Mouse (Mus musculus): ENCODE data around the gene Notum. TPM values are rescaled to one million over a fixed set of nuclear protein-coding genes. Genes with fewer than 3 reads are reported as not detected.
"Not testable (repeated sequence)": the region's sequence is repeated elsewhere in the genome, so short reads cannot be mapped to it uniquely, and the experiment has no call there.

The Notum gene
- polyA plus RNA-seq, 1 experiment from 2014 or later, result 0.15 TPM

GRCm38 (mm10) chr11:120693461-120693860 is 32.5 kb upstream of the Notum start:
- Histone ChIP-seq H3K27ac (no peak overlapping the region), H3K4me1 (peaks cover 13% of the 10 kb centered on the region), H3K36me3 (ENCODE audit: poor library complexity, severe bottlenecking) (peaks cover 77% of the 10 kb centered on the region), H3K27me3 (no peaks in the 10 kb centered on the region), H3K4me2 (no peak overlapping the region), H3K9me3 (replicated peaks) (0 out of 2 replicates have a peak, but pooled peaks cover 3% of the 10 kb centered on the region), H3K9ac (no peak overlapping the region), H3K4me3 (no peak overlapping the region)
- no peak for ATAC-seq
- 76% methylated on average over 3 of the region's 3 CpGs for WGBS

GRCm38 (mm10) chr11:120692471-120693011 is 31.6 kb upstream of the Notum start:
- Histone ChIP-seq H3K4me1 (peaks cover 13% of the 10 kb centered on the region), H3K27ac (no peak overlapping the region), H3K9ac (no peak overlapping the region), H3K4me3 (no peak overlapping the region), H3K27me3 (no peaks in the 10 kb centered on the region), H3K9me3 (replicated peaks) (0 out of 2 replicates have a peak, but pooled peaks cover 3% of the 10 kb centered on the region), H3K4me2 (no peak overlapping the region), H3K36me3 (ENCODE audit: poor library complexity, severe bottlenecking) (peaks cover 77% of the 10 kb centered on the region)
- WGBS, result 91% methylated on average over 4 of the region's 4 CpGs
- ATAC-seq, result no peak

GRCm38 (mm10) chr11:120689365-120689764 is 28.4 kb upstream of the Notum start:
- H3K4me2 ChIP-seq, result no peak overlapping the region
- H3K27ac ChIP-seq, result no peak overlapping the region
- ATAC-seq, result no peak
- no peak overlapping the region for H3K4me3 ChIP-seq
- 89% methylated on average over 3 of the region's 3 CpGs for WGBS
- H3K27me3 ChIP-seq, result no peaks in the 10 kb centered on the region
- no peak overlapping the region for H3K9ac ChIP-seq
- no peaks in the 10 kb centered on the region for H3K4me1 ChIP-seq
- H3K9me3 ChIP-seq (replicated peaks), result no peaks in the 10 kb centered on the region
- H3K36me3 ChIP-seq (ENCODE audit: poor library complexity, severe bottlenecking), result peaks cover 67% of the 10 kb centered on the region

DNA sequence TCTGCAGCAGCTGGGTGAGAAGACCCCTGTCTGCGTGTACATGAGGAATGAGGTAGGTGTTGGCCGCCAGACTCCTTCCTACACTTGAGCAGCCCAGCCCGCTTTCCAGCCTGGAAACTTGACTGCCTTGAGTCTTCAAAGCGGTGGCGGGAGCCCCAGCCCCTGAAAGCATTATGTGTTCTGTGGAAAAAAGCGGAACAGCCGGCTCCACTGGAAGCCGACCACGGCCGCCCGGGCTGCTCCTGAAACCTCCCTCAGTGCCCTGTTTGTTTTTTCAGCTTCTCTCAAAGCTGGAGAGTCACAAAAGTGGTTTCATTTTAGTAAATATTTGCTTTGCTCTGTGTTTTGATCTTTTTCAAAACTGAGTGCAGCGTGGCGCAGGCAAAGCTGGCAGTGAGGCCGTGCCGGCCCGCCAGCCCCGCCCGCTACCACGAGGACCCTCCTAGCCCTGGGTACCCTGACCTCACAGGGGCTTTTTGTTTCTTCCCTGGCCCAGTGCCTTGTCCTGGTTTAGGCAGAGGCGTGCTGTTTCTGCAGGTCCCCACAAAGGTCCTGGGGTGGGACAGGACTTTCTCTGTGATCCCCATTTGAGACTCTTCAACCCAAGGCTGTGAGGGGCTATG is 25.8 kb upstream of the Notum start:
- H3K27ac ChIP-seq, result no peak overlapping the region
- WGBS, result 86% methylated on average over 20 of the region's 20 CpGs
- H3K9me3 ChIP-seq (replicated peaks), result no peaks in the 10 kb centered on the region
- H3K9ac ChIP-seq, result no peak overlapping the region
- no peak for ATAC-seq
- no peaks in the 10 kb centered on the region for H3K4me1 ChIP-seq
- no peak overlapping the region for H3K4me2 ChIP-seq
- peaks cover 59% of the 10 kb centered on the region for H3K36me3 ChIP-seq (ENCODE audit: poor library complexity, severe bottlenecking)
- no peaks in the 10 kb centered on the region for H3K27me3 ChIP-seq
- no peak overlapping the region for H3K4me3 ChIP-seq

DNA sequence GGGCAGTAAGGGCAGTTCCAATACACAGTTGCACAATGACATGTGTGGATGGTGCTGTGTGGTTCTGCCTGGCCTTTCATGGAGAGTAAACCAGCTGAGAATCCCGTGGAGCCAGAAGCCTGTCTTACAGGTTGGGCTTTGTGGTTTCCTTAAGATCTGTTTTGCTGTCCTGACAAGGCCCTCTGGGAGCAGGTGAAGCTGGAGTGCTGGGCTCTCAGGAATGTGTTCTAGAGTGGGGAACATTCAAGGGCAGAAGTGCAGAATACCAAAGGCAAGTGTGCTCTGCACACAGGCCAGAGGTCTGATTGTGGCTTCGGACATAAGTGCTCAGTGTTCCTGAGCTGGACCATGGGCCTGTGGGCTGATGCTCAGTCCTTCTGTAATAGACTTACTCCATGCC is 23.7 kb upstream of the Notum start:
- Histone ChIP-seq H3K4me1 (no peaks in the 10 kb centered on the region), H3K4me2 (no peak overlapping the region), H3K27ac (no peak overlapping the region), H3K27me3 (no peaks in the 10 kb centered on the region), H3K9ac (no peak overlapping the region), H3K9me3 (replicated peaks) (no peaks in the 10 kb centered on the region), H3K4me3 (no peak overlapping the region), H3K36me3 (ENCODE audit: poor library complexity, severe bottlenecking) (peaks cover 68% of the 10 kb centered on the region)
- ATAC-seq, result no peak
- 90% methylated on average over 2 of the region's 2 CpGs for WGBS

- Histone ChIP-seq H3K27me3 (no peaks in the 10 kb centered on the region), H3K27ac (no peak overlapping the region), H3K9ac (no peak overlapping the region), H3K4me2 (no peak overlapping the region), H3K4me3 (no peak overlapping the region), H3K4me1 (no peaks in the 10 kb centered on the region), H3K9me3 (replicated peaks) (no peaks in the 10 kb centered on the region), H3K36me3 (ENCODE audit: poor library complexity, severe bottlenecking) (peaks cover 68% of the 10 kb centered on the region)
- 96% methylated on average over 2 of the region's 2 CpGs for WGBS
- ATAC-seq, result no peak
Measured at GRCm38 (mm10) chr11:120684086-120684485, 23.1 kb upstream of the Notum start.

GRCm38 (mm10) chr11:120683536-120683935 is 22.6 kb upstream of the Notum start:
- Histone ChIP-seq H3K4me1 (no peaks in the 10 kb centered on the region), H3K9me3 (replicated peaks) (no peaks in the 10 kb centered on the region), H3K36me3 (ENCODE audit: poor library complexity, severe bottlenecking) (peaks cover 68% of the 10 kb centered on the region), H3K4me2 (no peak overlapping the region), H3K27me3 (no peaks in the 10 kb centered on the region), H3K9ac (no peak overlapping the region), H3K4me3 (no peak overlapping the region), H3K27ac (no peak overlapping the region)
- no peak for ATAC-seq
- WGBS, result 89% methylated on average over 3 of the region's 3 CpGs

DNA sequence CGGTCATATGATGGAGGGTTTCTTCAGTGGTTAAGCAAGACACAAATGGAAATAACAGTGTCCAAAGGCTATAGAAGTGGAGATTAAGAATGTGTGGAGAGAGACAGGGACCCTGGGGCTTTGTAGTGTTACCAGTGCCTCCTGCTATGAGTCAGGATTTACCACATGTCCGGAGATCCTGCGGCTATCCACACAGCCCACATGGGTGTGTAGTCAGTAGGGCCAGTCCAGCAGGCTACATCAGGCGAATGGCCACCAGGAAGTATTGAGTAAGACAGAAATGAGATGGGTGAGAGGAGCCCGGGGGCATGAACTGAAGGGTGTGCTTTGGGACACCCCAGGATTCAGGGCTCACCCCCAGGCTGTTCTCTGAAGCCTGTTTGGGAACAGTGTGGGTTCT is 21.7 kb upstream of the Notum start:
- no peak overlapping the region for H3K27ac ChIP-seq
- no peaks in the 10 kb centered on the region for H3K27me3 ChIP-seq
- 97% methylated on average over 5 of the region's 5 CpGs for WGBS
- H3K9me3 ChIP-seq (replicated peaks), result no peaks in the 10 kb centered on the region
- ATAC-seq, result no peak
- H3K4me1 ChIP-seq, result no peaks in the 10 kb centered on the region
- H3K4me3 ChIP-seq, result no peak overlapping the region
- H3K9ac ChIP-seq, result no peak overlapping the region
- H3K4me2 ChIP-seq, result no peak overlapping the region
- H3K36me3 ChIP-seq (ENCODE audit: poor library complexity, severe bottlenecking), result peaks cover 68% of the 10 kb centered on the region

DNA sequence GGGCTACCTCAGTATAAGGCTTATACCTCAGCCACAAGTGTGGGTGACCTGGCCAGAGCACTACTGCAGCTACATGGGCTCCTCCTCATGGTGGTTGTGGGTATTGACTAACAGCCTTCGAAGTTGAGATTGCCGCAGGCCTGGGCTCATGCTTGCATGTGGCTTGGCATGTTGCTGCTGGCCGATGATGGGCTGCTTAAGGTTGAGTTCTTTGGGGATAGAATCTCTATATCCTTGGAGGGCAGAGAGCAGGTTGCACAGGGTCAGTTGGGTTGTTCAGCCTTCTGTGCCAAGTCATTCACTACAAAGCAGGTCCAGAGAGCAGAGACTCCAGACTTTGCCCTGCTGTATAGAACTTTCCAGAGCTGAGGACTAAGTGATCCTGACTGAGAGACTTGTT is 18.9 kb upstream of the Notum start:
- Histone ChIP-seq H3K27me3 (no peaks in the 10 kb centered on the region), H3K27ac (no peak overlapping the region), H3K4me2 (no peak overlapping the region), H3K36me3 (ENCODE audit: poor library complexity, severe bottlenecking) (peaks cover 61% of the 10 kb centered on the region), H3K4me3 (no peak overlapping the region), H3K9me3 (replicated peaks) (no peaks in the 10 kb centered on the region), H3K9ac (no peak overlapping the region), H3K4me1 (no peaks in the 10 kb centered on the region)
- WGBS, result 79% methylated on average over 3 of the region's 3 CpGs
- no peak for ATAC-seq

DNA sequence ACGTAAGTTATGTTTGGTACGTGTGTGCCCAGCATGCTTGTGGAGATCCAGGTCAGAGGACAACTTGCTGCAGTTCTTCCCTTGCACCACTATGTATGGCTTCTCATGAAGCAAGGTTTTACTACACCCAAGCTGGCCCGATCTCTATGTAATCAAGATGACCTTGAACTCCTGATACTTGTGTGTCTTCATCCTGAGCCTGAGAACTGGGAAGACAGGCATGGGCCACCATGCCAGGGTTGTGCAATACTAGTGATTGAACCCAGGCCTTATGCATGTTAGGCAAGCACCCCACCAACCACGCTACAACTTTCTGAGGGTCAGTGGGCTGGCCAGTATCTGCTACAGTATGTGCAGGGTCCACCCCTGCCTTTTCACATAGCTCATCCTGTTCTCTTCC is 16.0 kb upstream of the Notum start:
- Histone ChIP-seq H3K9ac (0 out of 2 replicates have a peak overlapping the region, but pooled peaks have one; percentile 2), H3K36me3 (ENCODE audit: poor library complexity, severe bottlenecking) (peaks cover 52% of the 10 kb centered on the region), H3K27me3 (no peaks in the 10 kb centered on the region), H3K4me2 (no peak overlapping the region), H3K9me3 (replicated peaks) (no peaks in the 10 kb centered on the region), H3K4me3 (no peak overlapping the region), H3K4me1 (peaks cover 18% of the 10 kb centered on the region), H3K27ac (no peak overlapping the region)
- no peak for ATAC-seq
- WGBS, result 97% methylated on average over 4 of the region's 4 CpGs

DNA sequence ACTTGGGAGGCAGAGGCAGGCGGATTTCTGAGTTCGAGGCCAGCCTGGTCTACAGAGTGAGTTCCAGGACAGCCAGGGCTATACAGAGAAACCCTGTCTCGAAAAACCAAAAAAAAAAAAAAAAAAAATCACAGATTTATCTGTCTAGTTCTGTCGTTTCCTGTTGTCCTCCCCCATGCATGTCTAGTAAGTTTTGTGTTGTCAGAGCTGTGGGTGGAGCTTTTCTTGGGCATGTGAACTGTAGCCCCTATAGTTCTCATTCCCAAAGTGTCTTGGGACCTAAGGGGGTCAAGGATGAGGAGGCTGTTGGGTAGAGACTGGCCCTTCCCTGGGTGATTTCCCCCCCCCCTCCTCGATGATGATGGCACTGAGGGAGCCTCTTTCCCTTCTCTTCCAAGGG is 14.9 kb upstream of the Notum start:
- not testable (repeated sequence) for H3K9me3 ChIP-seq (replicated peaks); H3K9ac ChIP-seq; H3K4me2 ChIP-seq; H3K27ac ChIP-seq; ATAC-seq; H3K4me3 ChIP-seq; H3K27me3 ChIP-seq
- WGBS, result 80% methylated on average over 4 of the region's 5 CpGs
- H3K4me1 ChIP-seq, result peaks cover 18% of the 10 kb centered on the region
- peaks cover 45% of the 10 kb centered on the region for H3K36me3 ChIP-seq (ENCODE audit: poor library complexity, severe bottlenecking)

- peak; percentile 39 for ATAC-seq
- H3K27me3 ChIP-seq, result no peaks in the 10 kb centered on the region
- peak overlapping the region; percentile 59 for H3K27ac ChIP-seq
- peak overlapping the region; percentile 75 for H3K4me3 ChIP-seq
- peaks cover 23% of the 10 kb centered on the region for H3K36me3 ChIP-seq (ENCODE audit: poor library complexity, severe bottlenecking)
- peaks cover 18% of the 10 kb centered on the region for H3K4me1 ChIP-seq
- peak overlapping the region; percentile 80 for H3K9ac ChIP-seq
- WGBS, result 40% methylated on average over 12 of the region's 12 CpGs
- peak overlapping the region; percentile 95 for H3K4me2 ChIP-seq
- no peaks in the 10 kb centered on the region for H3K9me3 ChIP-seq (replicated peaks)
Measured at GRCm38 (mm10) chr11:120673594-120674122, 12.7 kb upstream of the Notum start.
